Mouse (Mus musculus): ENCODE measurements around the gene Plcl1. TPM values are rescaled to one million over a fixed set of nuclear protein-coding genes. Genes with fewer than 3 reads are reported as not detected.

Gene Plcl1
- total RNA-seq, 2 experiments from 2014 or later: 23.9 to 26.4 TPM

- intact Hi-C loops (cut with DNase I): no loop called here
- DNase-seq (ENCODE audit: low spot score in 2 of 2): no peak
Observed at GRCm38 (mm10) chr1:55738746-55739365, 333.1 kb downstream of the Plcl1 start.

DNA sequence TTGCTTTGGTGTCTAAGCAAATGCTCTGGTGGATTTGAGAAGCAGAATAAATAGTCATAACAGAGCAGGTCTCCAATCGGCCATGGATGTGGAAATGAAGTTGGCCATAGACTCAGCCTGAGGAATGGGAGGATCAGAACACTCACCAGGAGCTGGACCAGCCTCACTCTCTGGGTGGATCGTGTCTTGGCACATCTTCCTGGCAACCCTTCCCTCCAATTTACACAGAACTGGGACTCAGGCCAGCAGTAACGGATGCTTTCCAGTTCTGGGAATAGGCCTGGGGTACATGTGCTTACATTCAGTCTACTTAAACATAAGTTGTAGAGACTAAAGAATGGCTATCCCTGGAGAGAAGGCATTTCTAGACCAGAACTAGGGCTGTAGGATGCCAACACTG, 336.2 kb downstream of the Plcl1 start:
- intact Hi-C loops (cut with DNase I): loop anchor here (10.0 kb wide), 1 partner anchor 93 kb away; no protein-coding TSS in a partner anchor
- DNase-seq (ENCODE audit: low spot score in 2 of 2): peak; percentile 31 to 41

DNA sequence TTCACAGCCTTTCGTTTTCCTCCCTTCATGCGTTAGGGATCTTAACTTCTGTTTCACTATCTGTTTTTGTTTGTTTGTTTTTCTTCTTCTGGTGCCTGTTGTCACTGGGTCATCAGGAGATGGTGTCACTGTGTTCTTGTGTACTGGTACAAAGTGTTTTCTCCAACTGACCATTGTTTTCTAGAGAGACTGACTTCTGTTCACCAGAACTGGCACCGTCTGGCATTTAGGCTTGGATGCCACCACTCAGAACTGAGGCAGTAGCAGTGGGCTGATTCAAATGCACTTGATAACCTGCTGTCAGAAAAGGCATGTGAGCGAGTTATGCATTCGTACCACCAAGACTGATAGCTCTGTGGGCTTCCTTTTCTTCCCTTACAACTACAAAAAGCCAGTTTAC, 342.8 kb downstream of the Plcl1 start:
- intact Hi-C loops (cut with DNase I): loop anchor here (10.0 kb wide), 1 partner anchor 86 kb away; no protein-coding TSS in a partner anchor
- DNase-seq (ENCODE audit: low spot score in 2 of 2): no peak

GRCm38 (mm10) chr1:55749770-55750169, 344.0 kb downstream of the Plcl1 start:
- intact Hi-C loops (cut with DNase I): loop anchor here (10.0 kb wide), 1 partner anchor 85 kb away; no protein-coding TSS in a partner anchor
- DNase-seq (ENCODE audit: low spot score in 2 of 2): no peak

- intact Hi-C loops (cut with DNase I): no loop called here
Observed at GRCm38 (mm10) chr1:55755742-55756141, 350.0 kb downstream of the Plcl1 start.

DNA sequence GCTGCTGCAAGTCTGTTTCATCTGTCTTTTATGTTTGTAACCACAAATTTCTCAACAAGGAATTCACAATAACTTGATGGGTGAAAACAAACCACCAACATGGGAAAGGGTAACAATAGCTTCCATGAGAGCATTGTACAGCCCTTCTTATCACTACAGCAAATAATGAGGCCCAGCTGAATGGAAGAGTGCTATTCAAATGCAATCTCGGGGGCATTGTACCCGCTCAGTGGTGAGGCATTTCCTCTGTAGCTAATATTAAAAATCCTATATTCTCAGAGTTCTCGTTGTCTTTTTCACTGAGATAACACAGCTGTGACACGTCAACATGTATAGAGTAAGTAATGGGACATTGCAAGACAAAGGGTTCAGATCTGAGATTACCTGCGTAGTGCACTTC, 356.6 kb downstream of the Plcl1 start:
- intact Hi-C loops (cut with DNase I): no loop called here
- no peak for DNase-seq (ENCODE audit: low spot score in 2 of 2)

More at GRCm38 (mm10) chr1:55755742-55756141, 350.0 kb downstream of the Plcl1 start:
- peak in 1 of 2 experiments; percentile 31 for DNase-seq (ENCODE audit: low spot score in 2 of 2)

DNA sequence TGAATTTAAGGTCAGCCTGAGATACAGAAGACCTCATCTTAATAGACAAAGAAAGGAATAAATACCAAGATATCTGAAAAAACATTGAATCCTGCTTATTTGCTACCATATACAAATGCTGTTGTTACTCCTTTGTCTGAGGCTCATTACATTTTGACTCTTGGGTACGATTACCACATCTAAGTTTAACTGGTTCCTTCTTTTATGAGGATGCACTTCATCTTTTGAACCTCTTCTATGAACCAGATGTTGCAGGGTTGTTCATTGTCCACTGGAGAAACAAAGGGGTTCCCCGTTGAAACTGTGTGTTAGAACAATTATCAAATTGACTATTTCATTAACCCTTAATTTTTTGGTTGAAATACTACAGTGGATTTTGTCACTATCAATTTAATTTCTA, 357.4 kb downstream of the Plcl1 start:
- intact Hi-C loops (cut with DNase I): no loop called here
- DNase-seq (ENCODE audit: low spot score in 2 of 2): no peak

- intact Hi-C loops (cut with DNase I): no loop called here
Observed at GRCm38 (mm10) chr1:55766743-55767142, 361.0 kb downstream of the Plcl1 start.

DNA sequence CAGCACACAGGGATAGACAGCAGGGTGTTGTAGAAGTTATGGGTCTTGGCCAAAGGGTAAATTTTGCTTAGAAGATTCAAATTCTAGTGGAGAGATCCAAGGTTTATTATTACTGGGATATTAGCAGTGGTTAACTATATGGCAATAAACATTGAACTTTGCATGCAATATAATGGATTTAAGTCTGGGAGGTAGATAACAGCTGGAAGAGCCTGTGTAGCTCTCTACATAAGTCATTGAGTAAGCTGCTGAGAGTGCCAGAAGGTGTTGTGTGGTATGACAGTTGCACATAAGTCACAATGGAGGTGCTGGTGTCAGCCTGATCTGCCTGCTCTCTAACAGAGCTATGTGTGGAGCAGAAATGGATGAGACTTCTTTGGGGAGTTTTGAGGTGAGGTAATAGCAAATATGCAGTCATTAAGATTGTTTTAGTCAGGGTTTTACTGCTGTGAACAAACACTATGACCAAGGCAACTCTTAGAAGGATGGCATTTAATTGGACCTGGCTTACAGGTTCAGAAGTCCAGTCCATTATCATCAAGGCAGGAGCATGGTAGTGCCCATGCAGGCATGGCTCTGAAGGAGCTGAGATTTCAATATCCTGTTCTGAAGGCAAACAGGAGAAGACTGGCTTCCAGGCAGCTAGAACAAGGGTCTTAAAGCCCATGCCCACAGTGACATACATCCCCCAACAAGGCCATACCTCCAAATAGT, 364.5 kb downstream of the Plcl1 start:
- DNase-seq (ENCODE audit: low spot score in 2 of 2): no peak
- intact Hi-C loops (cut with DNase I): no loop called here

More at GRCm38 (mm10) chr1:55766743-55767142, 361.0 kb downstream of the Plcl1 start:
- no peak for DNase-seq (ENCODE audit: low spot score in 2 of 2)

- peak; percentile 25 to 51 for DNase-seq (ENCODE audit: low spot score in 2 of 2)
- intact Hi-C loops (cut with DNase I): no loop called here
Observed at GRCm38 (mm10) chr1:55792817-55793216, 387.1 kb downstream of the Plcl1 start.

Other genes starting within 250 kb of the Plcl1 start
- gene Rftn2, start 179.1 kb upstream of the Plcl1 start, total RNA-seq (2021): 10 to 100 TPM; 19.8 to 22.9 TPM
- gene Mars2, start 168.7 kb upstream of the Plcl1 start, total RNA-seq (2021): 1 to 10 TPM; 8.4 to 9.8 TPM
- gene Boll, start 42.5 kb upstream of the Plcl1 start, total RNA-seq (2021): not detected